Mouse (Mus musculus) lung, postnatal 36 days (tissue): ENCODE results near the gene Blnk.

ENCODE experiments used
- DNase-seq: peaks from one replicate; pipeline ENCODE4 v3.0.0; 2022; ENCODE audit warnings: mixed read lengths

Gene Blnk

GRCm38 (mm10) chr19:40994057-40994585, at the start of gene Blnk:
Gene Blnk, minus strand, starts transcription at chr19:40994535.
- DNase-seq, result peak; percentile 85

GRCm38 (mm10) chr19:41039110-41039509, 44.8 kb upstream of the Blnk start:
- no peak for DNase-seq

- DNase-seq, result no peak
These were observed 41.6 kb upstream of the Blnk start for GRCm38 (mm10) chr19:41035809-41036551.

GRCm38 (mm10) chr19:41031869-41032268, 37.5 kb upstream of the Blnk start:
- DNase-seq, result no peak

- peak; percentile 17 for DNase-seq
These were observed 36.7 kb upstream of the Blnk start for GRCm38 (mm10) chr19:41031009-41031408.

GRCm38 (mm10) chr19:41030161-41030560, 35.8 kb upstream of the Blnk start:
- DNase-seq, result no peak

- DNase-seq, result no peak
These were observed 34.9 kb upstream of the Blnk start, which contains the start of gene Dntt for GRCm38 (mm10) chr19:41029219-41029618. Gene Dntt, plus strand, starts transcription at chr19:41029275.

- no peak for DNase-seq
These were observed 33.3 kb upstream of the Blnk start for GRCm38 (mm10) chr19:41027601-41028000.

GRCm38 (mm10) chr19:41027024-41027423, 32.7 kb upstream of the Blnk start:
- DNase-seq, result no peak

- DNase-seq, result no peak
These were observed 32.2 kb upstream of the Blnk start for GRCm38 (mm10) chr19:41026551-41026950.

GRCm38 (mm10) chr19:41022244-41022643, 27.9 kb upstream of the Blnk start:
- DNase-seq, result no peak

- DNase-seq, result no peak
These were observed 26.2 kb upstream of the Blnk start for GRCm38 (mm10) chr19:41020537-41020936.

GRCm38 (mm10) chr19:41019164-41019675, 24.9 kb upstream of the Blnk start:
- no peak for DNase-seq

- peak; percentile 71 for DNase-seq
These were observed 21.8 kb upstream of the Blnk start for GRCm38 (mm10) chr19:41015951-41016716.

- DNase-seq, result no peak
These were observed 19.7 kb upstream of the Blnk start for GRCm38 (mm10) chr19:41014003-41014402.

- DNase-seq, result no peak
These were observed 19.3 kb upstream of the Blnk start for GRCm38 (mm10) chr19:41013591-41013990.

- DNase-seq, result peak; percentile 34
These were observed 17.3 kb upstream of the Blnk start for GRCm38 (mm10) chr19:41011676-41012075.

GRCm38 (mm10) chr19:41008674-41009395, 14.5 kb upstream of the Blnk start:
- no peak for DNase-seq

- DNase-seq, result no peak
These were observed 13.4 kb upstream of the Blnk start for GRCm38 (mm10) chr19:41007733-41008132.

GRCm38 (mm10) chr19:41007326-41007725, 13.0 kb upstream of the Blnk start:
- DNase-seq, result no peak

GRCm38 (mm10) chr19:41006621-41007020, 12.3 kb upstream of the Blnk start:
- DNase-seq, result no peak

GRCm38 (mm10) chr19:41003694-41004315, 9.5 kb upstream of the Blnk start:
- no peak for DNase-seq
